Mouse (Mus musculus) small intestine, adult 2 months (tissue): Measurements from ENCODE around the gene Nsd2.

ENCODE experiments used
- CTCF ChIP-seq: fragments of 200-500 bp; IDR thresholded peaks from 2 replicates; pipeline ENCODE4 v1.5.1; 2012; ENCODE audit warnings: low read depth, mild to moderate bottlenecking, control low read depth, inconsistent platforms, low read length, moderate library complexity, mixed read lengths; ENCODE audit not compliant: insufficient replicate concordance, insufficient read length; ENCODE audit errors: extremely low read depth
- POLR2A ChIP-seq: fragments of 200-500 bp; IDR thresholded peaks from 2 replicates; pipeline ENCODE4 v1.6.1; 2012; ENCODE audit warnings: low read depth, mild to moderate bottlenecking, control low read depth, inconsistent platforms, low read length, moderate library complexity

DNA sequence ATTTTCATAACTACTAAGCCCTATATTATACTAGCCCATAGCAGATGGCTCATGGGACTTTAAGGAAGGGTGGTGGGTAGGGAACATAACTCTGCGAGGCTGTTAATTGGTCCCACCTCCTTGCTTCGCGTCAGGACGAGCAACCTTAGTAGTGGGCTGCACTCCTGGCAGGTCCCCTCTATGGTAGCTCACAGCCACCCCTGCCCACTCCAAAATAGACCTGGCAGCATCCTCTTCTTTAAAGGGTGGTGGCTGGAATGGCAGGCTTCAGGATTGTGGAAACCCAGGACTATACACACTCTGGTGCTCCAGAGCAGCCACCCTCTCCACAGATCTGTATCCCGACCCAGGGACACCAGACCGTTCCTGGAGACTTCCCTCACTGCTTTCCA is 37.5 kb upstream of the Nsd2 start:
- TF ChIP-seq POLR2A (no peak), CTCF (no peak)
